Mouse (Mus musculus): ENCODE measurements around the gene Keap1.

- TF ChIP-seq CTCF (IDR thresholded peaks at IDR 0.05; ENCODE audit: low read depth): no peak
- no peak for TF ChIP-seq EP300 (optimal IDR thresholded peaks at IDR 0.05)
Observed at GRCm38 (mm10) chr9:21277776-21278175, 38.6 kb upstream of the Keap1 start.

Measured in stomach, postnatal 0 days (tissue).